Mouse (Mus musculus) naive thymus-derived CD4-positive, alpha-beta T cell, adult 2 months (primary cell): Measurements from ENCODE around the gene Tmtc1.
A peak's percentile ranks its signal among the peaks of the same experiment; 100 is the strongest.

Experiments
- DNase-seq: peaks from one replicate; pipeline ENCODE4 v3.0.0-alpha.2; 2011; ENCODE audit warnings: low read depth

The Tmtc1 gene

DNA sequence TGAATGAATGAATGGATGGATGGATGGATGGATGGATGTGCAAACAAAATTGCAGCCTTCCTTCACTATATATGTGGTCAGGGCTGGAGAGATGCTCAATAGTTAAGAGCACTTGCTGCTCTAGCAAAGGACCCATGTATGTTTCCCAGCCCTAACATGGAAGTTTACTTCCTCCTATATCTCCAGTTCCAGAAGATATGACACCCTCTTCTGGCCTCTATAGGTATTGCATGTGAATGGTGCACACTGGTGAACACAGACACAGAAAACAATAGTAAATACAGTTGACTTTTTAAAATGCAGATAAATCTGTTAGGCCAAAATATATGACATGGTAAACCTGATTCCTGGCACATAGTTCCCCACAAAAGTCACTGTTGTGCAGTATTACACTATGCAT is 73.0 kb downstream of the Tmtc1 start:
- DNase-seq = peak; percentile 1

DNA sequence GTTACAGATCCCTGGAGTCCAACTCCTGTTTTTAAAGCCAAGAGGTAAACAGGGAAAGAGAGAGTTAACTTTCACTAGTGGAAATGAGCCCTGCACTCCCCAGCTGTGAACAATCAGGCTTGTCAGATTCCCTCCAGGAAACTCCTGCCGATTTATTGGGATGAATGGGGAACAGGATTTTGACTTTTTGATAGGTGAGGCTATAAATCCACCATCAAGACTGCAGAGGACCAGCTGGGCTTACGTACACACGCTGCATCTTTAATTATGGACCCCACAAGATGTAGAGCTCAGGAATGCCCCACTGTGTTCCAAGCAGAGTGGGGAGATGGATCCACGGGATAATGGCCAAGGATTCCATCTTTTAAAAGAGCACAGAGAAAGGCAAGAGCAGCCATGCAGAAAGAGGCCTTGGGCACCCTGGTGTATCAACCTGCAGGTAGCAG is 77.1 kb downstream of the Tmtc1 start:
- DNase-seq = no peak

DNA sequence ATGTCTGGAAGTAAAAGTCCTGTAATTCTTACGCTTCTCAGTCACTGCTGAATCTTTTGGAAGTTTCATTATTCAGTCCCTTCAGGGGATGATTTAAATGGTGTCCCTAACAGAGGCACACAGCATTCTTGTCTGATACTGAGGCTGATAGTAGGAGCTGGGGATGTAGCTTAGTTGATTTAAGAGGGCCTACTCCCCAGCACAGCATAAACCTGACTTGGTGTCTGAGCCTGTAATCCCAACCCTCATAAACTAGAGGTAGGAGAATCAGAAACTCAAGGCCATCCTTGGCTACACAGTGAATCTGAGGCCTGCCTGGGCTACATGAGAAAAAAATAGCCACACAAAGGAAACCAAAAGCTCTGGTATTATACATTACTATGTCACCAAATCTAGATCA is 77.6 kb downstream of the Tmtc1 start:
- DNase-seq = no peak

DNA sequence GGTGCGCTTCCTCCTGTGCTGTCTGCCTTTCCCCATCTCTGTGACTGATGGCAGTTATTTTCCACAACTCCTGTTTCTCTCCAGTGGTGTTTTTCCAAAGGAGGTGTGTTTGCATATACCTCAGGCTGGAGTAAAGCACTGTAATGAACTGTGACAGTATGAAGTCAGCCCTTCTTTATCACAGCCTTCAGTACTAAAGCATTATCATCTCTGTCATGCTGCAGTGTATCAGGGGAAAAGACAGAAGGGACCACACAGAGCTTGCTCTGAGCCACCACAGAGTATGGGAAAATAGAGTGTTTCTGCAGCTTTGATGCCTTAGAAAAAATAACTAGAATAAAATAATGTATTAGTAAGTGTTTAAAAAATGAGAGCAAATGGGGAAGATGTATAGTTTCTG is 81.0 kb downstream of the Tmtc1 start:
- DNase-seq = no peak

DNA sequence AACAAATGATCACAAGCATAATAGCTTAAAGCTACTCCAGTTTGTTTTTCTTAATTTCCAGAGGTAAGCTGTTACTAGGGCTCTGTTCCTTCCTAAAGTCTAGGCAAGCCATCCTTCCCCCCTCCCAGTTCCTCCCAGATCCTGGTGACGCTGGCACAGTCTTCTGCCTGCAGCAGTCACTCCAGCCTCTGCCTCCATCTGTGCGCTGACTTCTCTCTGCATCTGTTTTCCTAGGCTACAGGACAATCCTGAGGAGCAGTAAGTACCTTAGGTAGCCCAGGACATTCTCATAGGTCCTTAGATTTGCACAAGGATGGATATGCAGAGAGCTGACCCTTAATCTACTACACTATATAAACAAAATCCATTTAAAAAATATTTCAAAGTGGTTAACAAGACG is 81.7 kb downstream of the Tmtc1 start:
- no peak for DNase-seq

DNA sequence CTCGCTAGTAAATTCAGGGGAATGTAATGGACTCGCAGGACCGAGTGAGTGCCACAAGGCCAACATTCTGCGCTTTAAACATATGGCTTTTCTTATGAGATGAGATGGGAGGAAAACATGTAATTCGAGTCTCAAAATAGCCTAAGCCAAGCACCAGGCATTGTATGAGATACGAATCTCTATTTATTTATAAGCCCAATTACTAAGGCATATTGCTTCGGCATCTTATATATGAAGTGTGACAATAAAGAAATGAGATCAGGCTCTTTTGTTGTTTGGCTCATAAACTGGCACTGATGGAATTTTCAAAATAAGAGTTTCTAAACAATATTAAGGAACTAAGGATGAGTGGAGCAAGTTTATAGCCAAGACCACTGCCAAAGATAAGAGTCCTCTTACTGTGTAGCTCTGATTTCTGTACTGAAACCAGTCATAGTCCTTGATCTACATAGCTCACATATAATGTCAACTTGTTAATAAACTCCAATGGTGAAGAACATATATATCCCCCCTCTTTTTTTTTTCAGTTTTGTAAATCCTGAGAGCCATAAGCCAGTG is 84.8 kb downstream of the Tmtc1 start:
- DNase-seq = no peak

DNA sequence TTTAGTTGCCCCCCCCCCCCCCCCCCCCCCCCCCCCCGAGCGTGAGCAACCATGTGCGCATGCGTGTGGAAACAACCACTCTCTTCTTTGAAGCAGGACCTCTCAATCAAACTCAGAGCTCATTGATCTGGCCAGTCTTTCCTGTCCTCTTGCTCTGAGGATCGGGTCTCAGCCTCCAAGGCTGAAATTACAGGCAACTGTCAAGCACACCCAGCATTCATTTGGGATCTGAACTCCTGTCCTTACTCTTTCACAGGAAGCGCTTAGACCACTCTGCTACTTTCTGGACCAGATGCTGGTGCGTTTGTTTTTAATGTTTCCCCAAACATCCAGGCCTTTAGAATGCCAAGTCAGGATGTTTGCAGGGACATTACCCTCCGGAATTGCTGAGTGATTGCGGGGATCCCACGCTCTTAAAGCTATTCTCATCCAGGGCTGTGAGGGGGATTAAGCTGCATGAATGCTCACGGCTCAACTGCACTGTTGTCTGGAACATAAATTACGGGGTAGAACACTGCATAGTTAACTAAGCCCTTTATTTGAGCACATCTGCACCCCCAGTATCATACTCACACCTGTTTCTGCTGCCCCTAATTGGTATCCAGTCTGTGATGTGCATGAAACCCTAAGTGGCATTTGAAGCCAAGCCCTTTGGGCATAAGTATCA is 85.5 kb downstream of the Tmtc1 start:
- DNase-seq = no peak

DNA sequence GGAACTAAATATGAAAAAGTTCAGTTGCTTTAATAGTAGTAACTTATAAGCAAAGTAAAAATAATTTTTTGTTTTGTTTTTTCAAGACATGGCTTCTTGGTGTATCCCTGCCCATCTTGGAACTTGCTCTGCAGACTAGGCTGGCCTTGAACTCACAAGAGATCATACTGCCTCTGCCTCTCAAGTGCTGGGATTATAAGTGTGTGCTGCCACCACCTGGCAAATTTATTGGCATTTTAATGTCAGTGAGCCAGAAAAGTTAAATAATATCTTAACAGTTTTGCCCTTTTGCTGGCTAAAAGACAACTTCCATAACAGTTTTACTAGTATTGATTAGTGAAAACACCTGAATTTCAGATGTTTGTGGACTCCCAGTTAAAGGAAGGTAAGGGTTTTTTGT is 88.0 kb downstream of the Tmtc1 start:
- DNase-seq = no peak

DNA sequence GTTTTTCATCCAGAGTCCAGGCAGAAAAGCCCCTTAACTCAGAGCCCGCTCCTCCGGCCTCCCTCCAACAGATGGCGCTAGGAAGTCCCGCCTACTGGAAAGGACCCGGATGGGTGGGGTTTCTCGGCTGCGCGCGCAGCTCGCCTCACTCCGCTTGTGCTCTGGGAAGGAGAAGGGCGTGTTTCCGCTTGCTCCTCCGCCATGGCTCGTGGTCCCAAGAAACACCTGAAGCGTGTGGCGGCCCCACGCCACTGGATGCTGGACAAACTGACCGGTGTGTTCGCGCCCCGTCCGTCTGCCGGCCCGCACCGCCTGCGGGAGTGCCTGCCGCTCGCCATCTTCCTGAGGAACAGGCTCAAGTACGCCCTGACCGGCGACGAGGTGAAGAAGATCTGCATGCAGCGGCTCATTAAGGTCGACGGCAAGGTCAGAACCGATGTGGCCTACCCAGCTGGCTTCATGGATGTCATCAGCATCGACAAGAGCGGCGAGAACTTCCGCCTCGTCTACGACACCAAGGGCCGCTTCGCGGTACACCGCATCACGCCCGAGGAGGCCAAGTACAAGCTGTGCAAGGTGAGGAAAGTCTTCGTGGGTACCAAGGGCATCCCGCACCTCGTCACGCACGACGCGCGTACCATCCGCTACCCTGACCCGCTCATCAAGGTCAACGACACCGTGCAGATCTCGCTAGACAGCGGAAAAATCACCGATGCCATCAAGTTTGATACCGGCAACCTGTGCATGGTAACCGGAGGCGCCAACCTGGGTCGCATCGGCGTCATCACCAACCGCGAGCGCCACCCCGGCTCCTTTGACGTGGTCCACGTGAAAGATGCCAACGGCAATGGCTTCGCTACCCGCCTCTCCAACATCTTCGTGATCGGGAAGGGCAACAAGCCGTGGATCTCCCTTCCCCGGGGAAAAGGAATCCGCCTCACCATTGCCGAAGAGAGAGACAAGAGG is 89.4 kb downstream of the Tmtc1 start:
- no peak for DNase-seq

DNA sequence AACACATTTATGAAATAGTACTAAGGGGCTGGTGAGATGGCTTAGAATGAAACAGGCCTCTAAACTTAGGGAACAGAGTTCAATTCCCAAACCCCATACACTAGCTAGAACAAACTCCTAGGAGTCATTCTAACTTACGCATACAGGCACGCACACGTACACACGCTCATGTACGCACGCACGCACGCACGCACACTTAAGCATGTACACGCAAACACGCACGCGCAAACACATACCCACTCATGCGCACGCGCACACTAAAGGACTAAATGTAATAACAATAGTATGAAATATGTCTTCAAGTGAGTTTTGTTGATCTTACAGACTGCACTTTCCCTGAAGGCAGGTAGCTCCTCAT is 90.1 kb downstream of the Tmtc1 start:
- DNase-seq = no peak

DNA sequence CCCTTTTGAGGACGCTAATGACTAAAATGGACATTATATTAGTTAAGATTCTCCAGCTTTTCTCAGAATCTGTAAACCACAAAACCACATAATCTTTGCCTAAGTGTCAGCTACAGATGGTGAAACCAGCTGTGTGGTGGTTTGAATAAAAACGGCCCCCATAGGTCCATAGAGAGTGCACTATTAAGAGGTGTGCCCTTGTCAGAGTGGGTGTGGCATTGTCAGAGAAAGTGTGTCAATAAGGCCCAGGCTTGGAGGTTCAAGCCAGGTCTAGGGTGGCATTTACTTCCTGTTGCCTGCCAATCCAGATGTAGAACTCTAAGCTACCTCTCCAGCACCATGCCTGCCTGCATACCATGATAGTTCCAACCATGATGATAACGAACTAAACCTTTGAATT is 99.2 kb downstream of the Tmtc1 start:
- DNase-seq = no peak

DNA sequence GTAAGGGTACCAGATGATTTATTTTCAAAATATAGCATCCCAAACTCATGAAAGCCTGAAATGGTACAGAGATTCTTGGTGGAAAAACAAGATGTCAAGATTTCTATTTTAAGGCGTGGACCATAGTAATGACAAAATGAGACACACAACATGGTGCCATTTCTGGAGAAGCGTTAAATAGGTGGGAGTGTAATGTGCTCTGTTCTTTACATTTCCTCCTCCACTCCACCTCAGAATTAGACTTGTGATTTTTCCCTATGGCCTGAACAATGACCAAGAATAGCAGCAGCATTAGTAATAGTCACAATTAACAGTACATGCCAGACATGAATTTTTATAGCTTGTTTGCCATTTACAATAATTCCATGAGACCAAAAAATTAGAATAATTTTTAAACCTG is 102.0 kb downstream of the Tmtc1 start:
- DNase-seq = no peak

DNA sequence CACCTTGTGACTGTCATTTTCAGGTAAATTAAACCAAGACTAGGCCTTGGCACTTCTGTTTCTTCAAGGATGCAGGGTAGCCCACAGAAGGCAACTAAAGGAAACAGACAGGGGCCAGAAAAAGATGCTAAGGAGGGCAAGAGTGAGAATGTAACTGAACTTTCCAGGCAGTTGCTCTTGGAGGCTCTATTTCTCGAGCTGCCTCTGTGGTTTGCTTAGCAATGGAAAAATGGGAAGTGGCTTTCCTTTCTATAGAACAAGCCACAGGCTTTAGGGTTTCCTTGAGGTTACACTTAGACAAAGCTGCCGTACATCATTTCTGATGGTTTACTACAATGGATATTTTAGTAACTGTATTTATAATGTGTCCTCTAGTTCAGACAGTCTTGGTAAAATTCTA is 102.4 kb downstream of the Tmtc1 start:
- no peak for DNase-seq

DNA sequence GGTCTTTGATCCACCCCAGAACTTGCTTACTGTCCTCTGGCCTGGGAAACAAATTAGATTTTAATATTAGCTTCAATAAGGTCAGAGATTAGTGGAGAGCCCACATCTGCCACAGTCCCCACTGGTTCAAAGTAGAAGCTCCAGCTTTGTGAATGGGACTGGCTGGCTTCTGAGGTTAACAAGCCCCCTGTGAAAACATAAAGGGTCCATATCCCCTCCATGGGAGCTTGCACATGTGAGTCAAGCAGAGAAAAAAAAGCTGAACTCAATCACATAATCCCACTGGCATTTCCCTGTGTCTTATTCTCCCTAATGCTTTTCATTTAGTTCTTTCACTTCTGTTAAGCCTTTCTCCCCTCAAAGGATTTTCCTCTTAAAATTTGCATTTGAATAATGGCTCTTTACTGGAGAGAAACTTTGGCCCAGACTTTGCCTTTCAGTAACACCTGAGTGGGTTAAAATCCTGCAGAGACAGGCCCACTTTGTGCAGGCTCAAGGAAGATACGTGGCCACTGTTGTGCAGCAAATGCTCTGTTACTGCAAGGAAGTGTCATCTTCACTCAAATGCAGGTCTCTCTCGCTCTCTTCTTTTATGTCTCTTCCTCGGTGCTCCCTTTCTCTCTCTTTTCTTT is 105.7 kb downstream of the Tmtc1 start:
- no peak for DNase-seq

DNA sequence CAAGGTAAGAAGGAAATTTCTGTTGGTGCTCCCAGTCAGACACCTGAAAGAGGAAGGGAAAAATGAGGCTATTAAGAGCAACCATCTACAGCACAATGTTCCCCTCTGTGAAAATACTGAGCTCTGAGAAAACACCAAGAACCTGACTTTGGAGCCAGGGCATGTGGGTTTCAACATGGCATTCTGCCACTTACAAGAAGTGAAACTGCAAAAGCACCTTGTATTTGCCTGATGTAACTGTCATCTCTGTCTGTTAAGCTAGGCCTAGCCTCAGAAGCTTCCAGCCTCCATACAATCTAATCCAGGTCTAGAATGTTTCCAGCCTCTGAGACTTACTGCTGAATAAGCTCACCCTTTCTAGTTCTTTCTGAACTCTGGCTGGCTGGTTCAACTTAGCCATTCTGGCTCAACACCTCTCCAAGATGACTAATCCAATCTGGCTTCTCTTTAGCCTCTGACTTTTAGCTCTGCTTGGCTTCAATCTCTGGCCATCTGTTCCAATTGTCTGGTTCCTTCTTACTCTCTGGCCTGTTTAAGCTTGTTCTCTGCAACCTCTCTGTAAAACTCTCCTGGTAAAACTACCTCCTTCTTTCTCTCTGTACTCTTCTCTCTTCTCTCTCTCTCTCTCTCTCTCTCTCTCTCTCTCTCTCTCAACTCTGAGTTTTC is 107.8 kb downstream of the Tmtc1 start:
- no peak for DNase-seq

DNA sequence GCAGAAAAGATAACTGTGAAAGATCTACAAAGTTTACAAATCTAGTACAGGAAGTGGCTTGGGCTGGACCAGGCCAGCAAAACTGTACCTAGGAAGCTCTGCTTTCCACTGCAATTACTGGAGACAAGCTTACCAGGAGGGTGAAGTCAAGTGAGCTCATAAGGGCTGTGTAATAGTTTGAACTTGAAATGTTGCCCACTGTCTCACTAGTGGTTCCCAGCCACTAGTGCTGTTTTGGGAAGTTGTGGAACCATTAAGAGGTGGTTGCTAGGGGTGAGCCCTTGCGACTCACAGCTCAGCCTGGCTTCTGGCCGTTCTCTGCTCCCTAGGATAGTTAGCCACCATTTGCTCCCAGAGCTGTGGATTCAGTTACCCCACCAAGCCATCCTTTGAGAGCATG is 112.3 kb downstream of the Tmtc1 start:
- DNase-seq = no peak

DNA sequence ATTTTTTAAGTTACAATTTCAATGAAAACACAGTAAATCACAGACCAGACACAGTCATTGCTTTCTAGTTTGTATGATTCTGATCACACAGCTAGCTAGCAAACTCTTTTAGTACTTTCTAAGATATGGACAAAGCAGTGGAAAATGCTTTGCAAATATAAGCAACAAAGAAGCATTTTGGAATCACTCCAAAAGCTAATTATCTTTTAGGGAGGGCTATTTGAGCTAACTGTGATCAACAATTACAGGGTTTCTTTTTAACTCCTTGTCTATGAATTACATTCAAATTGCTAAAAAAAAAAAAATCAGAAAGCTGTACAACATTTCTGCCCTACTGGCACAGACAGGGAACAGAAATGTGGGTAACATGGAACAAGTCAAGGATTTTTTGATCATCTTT is 114.2 kb downstream of the Tmtc1 start:
- DNase-seq = no peak

DNA sequence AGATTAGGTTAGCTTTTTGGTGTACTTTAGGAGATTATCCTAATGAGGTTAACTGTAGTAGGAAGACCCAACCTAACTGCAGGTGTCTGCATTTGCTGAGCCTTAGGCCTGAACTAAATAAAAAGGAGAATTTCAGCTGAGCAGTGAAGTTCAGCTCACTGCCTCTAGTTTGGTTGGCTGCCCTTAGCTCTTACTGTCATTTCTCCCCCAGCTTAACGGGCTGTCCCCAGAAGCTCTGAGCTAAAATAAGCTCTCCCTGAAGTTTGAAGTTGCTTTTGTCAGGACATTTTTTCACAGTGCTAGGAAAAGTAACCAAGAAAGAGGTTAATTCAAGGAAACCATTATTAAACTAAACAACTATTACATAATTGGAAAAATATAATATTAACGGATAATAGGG is 115.3 kb downstream of the Tmtc1 start:
- DNase-seq = no peak

DNA sequence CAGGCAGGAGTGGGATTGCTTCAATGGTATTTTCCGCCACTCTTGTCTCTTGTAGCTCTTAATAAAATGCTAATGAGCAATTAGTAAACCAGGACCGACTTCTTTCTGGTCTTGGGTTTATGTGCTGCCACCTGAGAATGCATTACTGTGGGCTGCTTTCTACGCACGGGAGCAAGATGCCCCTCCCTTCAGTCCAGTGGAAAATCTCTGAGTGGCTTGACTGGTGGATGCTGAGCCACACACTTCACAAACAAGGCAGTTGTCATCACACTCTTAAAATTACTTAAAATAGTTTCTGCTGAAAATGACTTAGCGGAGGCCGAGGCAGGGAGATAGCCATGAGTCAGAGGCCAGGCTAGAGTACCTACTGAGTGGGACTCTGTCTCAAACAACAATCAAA is 116.1 kb downstream of the Tmtc1 start:
- DNase-seq = no peak

DNA sequence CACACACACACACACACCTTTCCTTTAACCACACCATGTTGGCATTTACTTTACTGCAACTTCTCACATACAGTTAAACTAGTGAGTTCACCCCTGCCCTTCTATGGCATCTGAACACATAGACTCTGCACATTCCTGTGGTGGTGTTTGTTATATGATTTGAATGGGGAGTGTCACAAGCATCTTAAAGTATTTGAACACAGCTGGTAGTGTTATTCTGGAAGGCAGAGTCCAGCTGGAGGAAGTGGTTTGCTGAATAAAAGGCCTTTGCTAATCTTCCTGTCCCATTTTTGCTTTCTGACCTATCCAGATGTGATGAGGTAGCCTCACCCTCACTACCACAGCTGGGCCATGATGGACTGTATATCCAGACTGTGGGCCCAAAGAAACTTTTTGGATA is 125.5 kb downstream of the Tmtc1 start:
- no peak for DNase-seq

DNA sequence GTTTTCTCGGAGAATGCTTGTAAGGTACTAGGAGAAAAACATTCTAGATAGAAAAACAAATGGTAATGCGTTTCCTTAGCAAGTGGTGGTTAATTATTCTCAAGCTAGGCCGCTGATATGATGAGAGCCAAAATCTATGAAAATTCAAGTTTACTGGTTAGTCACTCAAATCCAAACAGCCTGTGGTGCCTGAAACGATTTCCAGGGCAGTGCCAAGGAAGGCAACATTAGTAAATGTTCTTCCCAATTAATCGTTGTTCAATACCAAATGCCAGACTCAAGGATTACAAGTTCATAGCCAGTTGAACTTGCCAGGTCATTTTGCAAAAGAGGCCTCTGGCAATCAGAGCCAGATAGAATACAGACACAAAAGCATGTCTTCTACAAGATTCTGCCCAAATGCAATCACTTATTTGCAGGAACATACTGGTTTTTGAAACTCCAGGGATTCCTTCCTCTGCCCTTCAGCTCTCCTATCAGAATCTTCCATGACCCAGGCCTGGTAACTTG is 128.6 kb downstream of the Tmtc1 start:
- no peak for DNase-seq

DNA sequence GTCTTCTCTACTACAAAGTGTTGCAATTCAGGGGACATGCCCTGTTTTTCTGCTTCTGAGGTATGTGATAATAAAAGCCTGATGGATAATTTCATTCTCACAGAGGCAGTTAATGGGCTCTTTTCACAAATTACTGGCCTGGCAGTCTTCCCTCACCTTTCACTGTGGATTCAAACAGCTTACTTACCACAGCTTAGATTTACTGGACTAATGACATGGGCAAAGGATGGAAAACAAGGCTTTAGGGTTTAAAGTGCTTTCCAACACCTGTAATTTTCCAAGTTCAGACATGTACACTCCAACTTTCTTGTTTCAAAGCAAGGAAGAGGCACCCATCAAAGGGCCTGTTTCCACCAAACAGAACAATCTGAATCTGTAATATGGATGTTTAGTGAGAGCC is 129.1 kb downstream of the Tmtc1 start:
- no peak for DNase-seq
